Mouse (Mus musculus) myocyte (in vitro differentiated cells): ENCODE measurements around the gene Vwc2.

Experiments
- CEBPB ChIP-seq: IDR thresholded peaks from 2 replicates; pipeline ENCODE4 v1.6.1; 2011; ENCODE audit warnings: mild to moderate bottlenecking, moderate library complexity; ENCODE audit not compliant: poor library complexity, insufficient read depth, severe bottlenecking
- POLR2A ChIP-seq: IDR thresholded peaks from one replicate; pipeline ENCODE4 v1.6.1; 2011; ENCODE audit warnings: low read depth, mild to moderate bottlenecking, control low read depth, moderate library complexity; ENCODE audit not compliant: insufficient read length
- TCF12 ChIP-seq: IDR thresholded peaks from one replicate; pipeline ENCODE4 v1.6.1; 2011; ENCODE audit warnings: mild to moderate bottlenecking, control low read depth; ENCODE audit not compliant: poor library complexity, insufficient read depth, severe bottlenecking

DNA sequence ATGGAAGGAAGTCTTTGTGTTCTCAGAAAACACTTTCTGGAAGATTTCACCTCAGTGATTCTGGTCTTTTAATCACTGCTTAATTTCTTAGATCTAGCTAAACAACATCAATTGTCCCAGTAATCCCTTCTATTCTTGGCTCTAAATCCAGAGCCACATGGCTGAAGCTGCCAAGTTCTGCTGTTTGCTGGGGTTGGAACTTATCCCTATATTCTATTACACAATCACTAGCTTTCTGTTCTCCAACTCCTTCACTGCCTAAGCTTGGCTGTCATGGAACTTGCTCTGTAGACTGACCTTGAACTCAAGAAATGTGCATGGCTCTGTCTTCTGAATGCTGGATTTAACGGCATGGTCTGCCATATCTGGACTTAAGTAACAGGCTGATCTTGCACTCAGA lies 143.3 kb downstream of the Vwc2 start:
- TF ChIP-seq CEBPB (no peak), POLR2A (no peak), TCF12 (no peak)
